Mouse (Mus musculus): ENCODE results near the gene Arhgap29. TPM values are rescaled to one million over a fixed set of nuclear protein-coding genes. Genes with fewer than 3 reads are reported as not detected.

Gene Arhgap29
- total and polyA plus RNA-seq, 2 experiments from 2014 or later: 12.8 to 35.9 TPM

DNA sequence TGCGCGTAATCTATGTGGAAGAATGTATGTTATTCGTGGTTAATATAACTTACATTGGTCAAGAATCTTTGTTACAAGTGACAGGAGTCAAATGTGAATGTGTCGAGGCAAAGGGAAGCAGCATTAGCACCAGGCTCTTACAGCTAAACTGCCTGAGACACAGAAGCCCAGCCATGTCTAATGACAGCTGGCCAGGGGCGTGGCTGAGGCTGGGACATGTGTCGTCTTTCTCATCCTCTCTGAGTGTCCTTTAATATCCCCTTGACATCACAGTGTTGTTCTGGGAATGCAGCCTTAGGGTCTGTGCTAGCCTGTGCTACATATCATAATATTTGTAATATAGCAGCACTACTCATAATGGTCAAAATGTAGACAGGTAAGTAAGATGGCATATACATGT lies 88.2 kb downstream of the Arhgap29 start:
- 79% methylated on average over 6 of the region's 6 CpGs for WGBS

GRCm38 (mm10) chr3:122043102-122043501 lies 90.8 kb downstream of the Arhgap29 start:
- DNase-seq: no peak
- Histone ChIP-seq H3K9ac (no peak overlapping the region), H3K9me3 (ENCODE audit: low read length) (no peaks in the 10 kb centered on the region), H3K4me3 (ENCODE audit: low read depth, low read length) (no peak overlapping the region), H3K4me2 (ENCODE audit: low read depth) (no peak overlapping the region), H3K4me1 (ENCODE audit: insufficient read depth) (peaks cover 6% of the 10 kb centered on the region; the same call in 1 of the 2 replicates), H3K36me3 (ENCODE audit: insufficient read depth) (no peaks in the 10 kb centered on the region), H3K27ac (ENCODE audit: low read depth, low read length) (no peak overlapping the region), H3K27me3 (ENCODE audit: insufficient read depth, low read length) (peaks cover 23% of the 10 kb centered on the region)
- TF ChIP-seq CTCF (IDR thresholded peaks at IDR 0.05; ENCODE audit: low read depth): no peak
- WGBS: 13% methylated on average over 8 of the region's 8 CpGs
- ATAC-seq: no peak

More for the DNA sequence above, 88.2 kb downstream of the Arhgap29 start:
- Histone ChIP-seq H3K27me3 (ENCODE audit: insufficient read depth, low read length) (peaks cover 18% of the 10 kb centered on the region), H3K9ac (no peak overlapping the region), H3K36me3 (ENCODE audit: insufficient read depth) (no peaks in the 10 kb centered on the region), H3K4me1 (ENCODE audit: insufficient read depth) (0 out of 2 replicates have a peak, but pooled peaks cover 3% of the 10 kb centered on the region), H3K9me3 (ENCODE audit: low read length) (0 out of 2 replicates have a peak, but pooled peaks cover 5% of the 10 kb centered on the region), H3K27ac (ENCODE audit: low read depth, low read length) (no peak overlapping the region), H3K4me2 (ENCODE audit: low read depth) (no peak overlapping the region), H3K4me3 (ENCODE audit: low read depth, low read length) (no peak overlapping the region)
- DNase-seq (no peak), ATAC-seq (no peak)
- no peak for TF ChIP-seq CTCF (IDR thresholded peaks at IDR 0.05; ENCODE audit: low read depth)

GRCm38 (mm10) chr3:122043799-122044547 lies 91.6 kb downstream of the Arhgap29 start, which contains the start of gene Abca4:
Gene Abca4, plus strand, starts transcription at chr3:122044443.
- H3K9me3 ChIP-seq (ENCODE audit: low read length): no peaks in the 10 kb centered on the region
- no peak within 1 kb of the TSS for H3K9ac ChIP-seq
- H3K4me3 ChIP-seq (ENCODE audit: low read depth, low read length): peak within 1 kb of the TSS; percentile 23
- WGBS: 4% methylated on average over 26 of the region's 26 CpGs
- peak within 1 kb of the TSS; percentile 27 for H3K4me2 ChIP-seq (ENCODE audit: low read depth)
- no peak for TF ChIP-seq CTCF (IDR thresholded peaks at IDR 0.05; ENCODE audit: low read depth)
- H3K27ac ChIP-seq (ENCODE audit: low read depth, low read length): no peak within 1 kb of the TSS
- no peaks in the 10 kb centered on the region for H3K36me3 ChIP-seq (ENCODE audit: insufficient read depth)
- ATAC-seq (no peak), DNase-seq (peak; percentile 30)
- H3K4me1 ChIP-seq (ENCODE audit: insufficient read depth): peaks cover 14% of the 10 kb centered on the region; the same call in 1 of the 2 replicates
- peaks cover 23% of the 10 kb centered on the region for H3K27me3 ChIP-seq (ENCODE audit: insufficient read depth, low read length)

DNA sequence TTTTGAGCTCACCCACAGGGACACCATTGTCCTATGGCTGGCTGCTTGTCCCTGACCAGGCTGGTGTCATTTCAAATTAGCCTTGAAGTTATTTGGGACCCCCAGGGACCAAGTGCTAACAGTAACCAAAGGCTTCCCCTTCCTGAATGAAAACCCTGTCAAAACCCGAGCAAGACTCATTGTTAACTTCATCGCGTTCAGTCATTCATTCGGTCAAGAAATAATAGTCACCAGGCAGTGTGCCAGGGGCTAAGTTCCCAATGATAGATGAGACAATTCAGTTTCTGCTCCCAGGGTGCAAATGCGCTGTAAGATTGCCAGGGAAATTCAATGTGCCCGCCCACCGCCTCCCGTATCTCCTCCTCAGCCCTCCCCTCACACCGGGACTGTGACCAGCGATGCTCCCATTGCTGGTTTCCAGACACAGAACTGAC lies 93.9 kb downstream of the Arhgap29 start:
- no peaks in the 10 kb centered on the region for H3K9me3 ChIP-seq (ENCODE audit: low read length)
- ATAC-seq (peak; percentile 32; the same call in 1 of the 2 replicates), DNase-seq (peak; percentile 61)
- H3K4me2 ChIP-seq (ENCODE audit: low read depth): 0 out of 2 replicates have a peak overlapping the region, but pooled peaks have one; percentile 8
- H3K27me3 ChIP-seq (ENCODE audit: insufficient read depth, low read length): peaks cover 17% of the 10 kb centered on the region
- no peak for TF ChIP-seq CTCF (IDR thresholded peaks at IDR 0.05; ENCODE audit: low read depth)
- H3K9ac ChIP-seq: no peak overlapping the region
- no peak overlapping the region for H3K4me3 ChIP-seq (ENCODE audit: low read depth, low read length)
- no peaks in the 10 kb centered on the region for H3K36me3 ChIP-seq (ENCODE audit: insufficient read depth)
- no peak overlapping the region for H3K27ac ChIP-seq (ENCODE audit: low read depth, low read length)
- peaks cover 14% of the 10 kb centered on the region; the same call in 1 of the 2 replicates for H3K4me1 ChIP-seq (ENCODE audit: insufficient read depth)
- WGBS: 5% methylated on average over 10 of the region's 10 CpGs

DNA sequence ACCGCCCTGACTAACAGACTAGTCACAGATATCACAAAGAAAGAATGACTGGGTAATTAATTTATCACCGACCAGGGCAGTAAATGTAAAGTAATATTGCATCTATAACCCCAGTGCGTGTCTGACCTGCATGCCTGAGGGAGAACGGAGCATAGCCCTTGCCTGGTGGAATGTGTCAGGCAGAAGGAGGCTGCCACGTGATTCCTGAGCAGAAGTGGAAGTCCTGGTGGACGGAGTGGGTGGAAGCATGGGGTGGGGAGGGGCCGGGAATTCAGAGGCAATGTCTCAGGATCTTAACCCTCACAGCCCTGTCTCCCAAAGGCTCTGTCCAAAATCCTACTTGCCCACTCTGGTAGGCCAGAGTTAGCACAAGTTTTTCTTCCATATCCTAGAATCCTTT lies 95.1 kb downstream of the Arhgap29 start:
- no peak overlapping the region for H3K4me2 ChIP-seq (ENCODE audit: low read depth)
- peaks cover 14% of the 10 kb centered on the region; the same call in 1 of the 2 replicates for H3K4me1 ChIP-seq (ENCODE audit: insufficient read depth)
- H3K4me3 ChIP-seq (ENCODE audit: low read depth, low read length): no peak overlapping the region
- ATAC-seq (no peak), DNase-seq (no peak)
- no peak overlapping the region for H3K27ac ChIP-seq (ENCODE audit: low read depth, low read length)
- H3K36me3 ChIP-seq (ENCODE audit: insufficient read depth): no peaks in the 10 kb centered on the region
- WGBS: 48% methylated on average over 7 of the region's 7 CpGs
- H3K9ac ChIP-seq: no peak overlapping the region
- H3K27me3 ChIP-seq (ENCODE audit: insufficient read depth, low read length): peaks cover 16% of the 10 kb centered on the region
- TF ChIP-seq CTCF (IDR thresholded peaks at IDR 0.05; ENCODE audit: low read depth): no peak
- no peaks in the 10 kb centered on the region for H3K9me3 ChIP-seq (ENCODE audit: low read length)

DNA sequence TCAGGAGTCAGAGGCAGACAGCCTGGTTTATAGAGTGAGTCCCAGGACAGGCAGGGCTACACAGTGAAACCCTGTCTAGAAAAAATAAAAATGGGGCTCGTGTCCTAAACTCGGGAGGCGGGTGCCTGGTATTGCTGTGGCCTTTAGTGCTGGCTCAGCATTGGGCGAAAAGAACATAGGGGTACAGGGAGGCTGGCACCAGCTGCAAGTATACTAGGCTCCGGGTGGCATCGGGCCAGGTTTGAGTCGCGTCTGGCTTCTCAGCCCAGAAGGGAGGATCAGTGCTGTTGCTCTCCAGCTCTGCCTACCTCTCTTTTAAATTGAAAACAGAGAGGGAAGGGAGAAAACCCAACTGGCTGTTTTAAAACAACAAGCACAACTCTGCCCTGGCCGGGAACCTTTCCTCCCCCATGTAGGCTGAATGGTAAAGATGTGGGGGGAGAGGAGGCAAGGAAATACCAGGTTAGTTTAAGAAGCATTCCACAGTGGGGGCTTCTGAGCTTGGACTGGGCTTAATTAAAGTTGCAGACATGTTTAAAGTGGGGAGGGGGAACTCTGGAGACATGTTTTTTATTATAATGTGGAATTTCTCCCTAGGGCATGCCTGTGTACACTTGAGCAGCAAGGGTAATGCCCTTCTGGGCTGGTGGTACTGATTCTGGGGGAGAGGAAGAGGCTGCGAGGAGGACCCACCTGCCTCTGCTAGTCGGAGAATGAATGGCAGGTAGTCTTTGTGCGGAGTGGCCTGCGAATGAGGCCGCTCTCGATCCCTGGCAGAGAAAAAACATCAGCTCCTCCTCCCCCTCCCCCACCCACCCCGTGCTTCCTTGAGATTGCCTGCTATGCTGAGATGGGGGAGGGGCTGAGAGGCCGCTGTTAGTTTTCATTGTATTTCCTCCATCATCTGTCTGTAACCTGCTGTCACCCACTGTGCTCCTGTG lies 95.8 kb downstream of the Arhgap29 start:
- H3K9ac ChIP-seq: no peak overlapping the region
- ATAC-seq (peak; percentile 83), DNase-seq (peak; percentile 80)
- WGBS: 9% methylated on average over 17 of the region's 17 CpGs
- no peaks in the 10 kb centered on the region for H3K9me3 ChIP-seq (ENCODE audit: low read length)
- peaks cover 14% of the 10 kb centered on the region; the same call in 1 of the 2 replicates for H3K4me1 ChIP-seq (ENCODE audit: insufficient read depth)
- no peak for TF ChIP-seq CTCF (IDR thresholded peaks at IDR 0.05; ENCODE audit: low read depth)
- H3K4me2 ChIP-seq (ENCODE audit: low read depth): peak overlapping the region; percentile 19
- H3K27ac ChIP-seq (ENCODE audit: low read depth, low read length): 0 out of 2 replicates have a peak overlapping the region, but pooled peaks have one; percentile 21
- peaks cover 15% of the 10 kb centered on the region for H3K27me3 ChIP-seq (ENCODE audit: insufficient read depth, low read length)
- no peak overlapping the region for H3K4me3 ChIP-seq (ENCODE audit: low read depth, low read length)
- H3K36me3 ChIP-seq (ENCODE audit: insufficient read depth): no peaks in the 10 kb centered on the region

Data from forebrain, postnatal 0 days (tissue).